In genomic region chr8:91724646-91725045, GRCm38 (mm10) we compare ENCODE assay signal across 23 mouse cellular contexts.
DNase-seq lines count a peak whose midpoint lies in the region; ATAC-seq and TF ChIP-seq lines count a peak whose summit lies in the region.
"Had no signal": no experiment of that assay in that cellular context is flagged by ENCODE, and none has a peak within 500 bp of the region (broad histone marks: within the 10 kb centered on the region; RNA-seq: fewer than 3 reads in every experiment).

No protein-coding gene starts in this region.

- TF ChIP-seq CTCF in kidney, adult 2 months (conservative IDR thresholded peaks at IDR 0.05; ENCODE audit: insufficient read depth, insufficient read length, low read depth, low read length): no peak

- no peak for TF ChIP-seq POLR2A in kidney, adult 2 months (IDR thresholded peaks at IDR 0.05; ENCODE audit: low read depth, low read length)

- WGBS in kidney, embryonic 15.5 days: 75% methylated on average over 2 of the region's 2 CpGs
- 57% methylated on average over 2 of the region's 2 CpGs for WGBS in kidney, adult 2 months
- 60% methylated on average over 2 of the region's 2 CpGs for WGBS in kidney, embryonic 14.5 days
- 83% methylated on average over 2 of the region's 2 CpGs for WGBS in hindbrain, embryonic 16.5 days

- H3K4me2 ChIP-seq in kidney, embryonic 15.5 days: no peak overlapping the region
- no peak overlapping the region for H3K4me2 ChIP-seq in kidney, embryonic 14.5 days (replicated peaks; ENCODE audit: low read depth, low read length)
- H3K4me2 ChIP-seq in hindbrain, embryonic 16.5 days (ENCODE audit: low read length): no peak overlapping the region
- H3K4me2 ChIP-seq: embryonic facial prominence, embryonic 12.5 days; forebrain, embryonic 13.5 days had no signal

- H3K9ac ChIP-seq in kidney, embryonic 15.5 days: no peak overlapping the region
- no peak overlapping the region for H3K9ac ChIP-seq in kidney, embryonic 14.5 days (ENCODE audit: low read depth, low read length)
- no peak overlapping the region for H3K9ac ChIP-seq in hindbrain, embryonic 16.5 days (ENCODE audit: low read depth, low read length)
- H3K9ac ChIP-seq: embryonic facial prominence, embryonic 12.5 days; forebrain, embryonic 13.5 days had no signal

- no peaks in the 10 kb centered on the region for H3K4me1 ChIP-seq in kidney, embryonic 15.5 days
- no peaks in the 10 kb centered on the region for H3K4me1 ChIP-seq in kidney, adult 2 months (ENCODE audit: control insufficient read depth, insufficient read depth, low read length)
- H3K4me1 ChIP-seq in kidney, embryonic 14.5 days (ENCODE audit: control insufficient read depth, insufficient read depth, low read length): no peaks in the 10 kb centered on the region
- H3K4me1 ChIP-seq in hindbrain, embryonic 16.5 days (ENCODE audit: control insufficient read depth, insufficient read depth, low read depth, low read length): no peaks in the 10 kb centered on the region
- H3K4me1 ChIP-seq: embryonic facial prominence, embryonic 12.5 days; forebrain, embryonic 13.5 days had no signal

- H3K27ac ChIP-seq in kidney, embryonic 15.5 days: no peak overlapping the region
- no peak overlapping the region for H3K27ac ChIP-seq in kidney, adult 2 months (ENCODE audit: insufficient read depth, low read depth, low read length)
- no peak overlapping the region for H3K27ac ChIP-seq in kidney, embryonic 14.5 days (ENCODE audit: low read depth, low read length)
- no peak overlapping the region for H3K27ac ChIP-seq in hindbrain, embryonic 16.5 days (ENCODE audit: low read depth, low read length)
- H3K27ac ChIP-seq: embryonic facial prominence, embryonic 10.5 days; embryonic facial prominence, embryonic 12.5 days; forebrain, embryonic 13.5 days had no signal

- H3K36me3 ChIP-seq in kidney, embryonic 15.5 days: no peaks in the 10 kb centered on the region
- no peaks in the 10 kb centered on the region for H3K36me3 ChIP-seq in kidney, adult 2 months (ENCODE audit: control insufficient read depth, insufficient read depth, low read length)
- H3K36me3 ChIP-seq in kidney, embryonic 14.5 days (ENCODE audit: control insufficient read depth, insufficient read depth, low read length): no peaks in the 10 kb centered on the region
- H3K36me3 ChIP-seq in hindbrain, embryonic 16.5 days (ENCODE audit: control insufficient read depth, insufficient read depth, low read length): no peaks in the 10 kb centered on the region
- H3K36me3 ChIP-seq: embryonic facial prominence, embryonic 10.5 days; embryonic facial prominence, embryonic 12.5 days; G1E had no signal

- no peaks in the 10 kb centered on the region for H3K9me3 ChIP-seq in kidney, embryonic 15.5 days (replicated peaks)
- H3K9me3 ChIP-seq in kidney, embryonic 14.5 days (ENCODE audit: control insufficient read depth, low read length): no peaks in the 10 kb centered on the region
- no peaks in the 10 kb centered on the region for H3K9me3 ChIP-seq in hindbrain, embryonic 16.5 days (ENCODE audit: control insufficient read depth, low read length)
- H3K9me3 ChIP-seq: embryonic facial prominence, embryonic 12.5 days; forebrain, embryonic 13.5 days had no signal

- DNase-seq in kidney, adult 11 months: peak; percentile 24
- peak; percentile 56 for DNase-seq in kidney, adult 2 months
- DNase-seq in kidney, postnatal 4 days: no peak
- DNase-seq in kidney, adult 9 months: peak; percentile 36
- DNase-seq: adrenal gland, adult 8-10 months; adrenal gland, postnatal 14 days; adrenal gland, postnatal 36 days; B cell, adult 2 months; cerebellum, adult 11-12 months; cerebellum, adult 2 months; cerebellum, adult 9-10 months; cerebellum, postnatal 10 days had no signal

- ATAC-seq in kidney, embryonic 15.5 days (replicated peaks; ENCODE audit: low FRiP score): no peak
- ATAC-seq in kidney, embryonic 14.5 days (ENCODE audit: low FRiP score, low TSS enrichment): no peak
- ATAC-seq in hindbrain, embryonic 16.5 days: no peak
- ATAC-seq: activated CD4-positive, CD25-positive, alpha-beta regulatory T cell, adult 4 months; CD4-positive, CD25-positive, alpha-beta regulatory T cell, adult 4 months; forebrain, embryonic 13.5 days; Patski had no signal

- 0 out of 2 replicates have a peak, but pooled peaks cover 2% of the 10 kb centered on the region for H3K27me3 ChIP-seq in kidney, embryonic 15.5 days
- no peaks in the 10 kb centered on the region for H3K27me3 ChIP-seq in kidney, adult 2 months (replicated peaks; ENCODE audit: control insufficient read depth, insufficient read depth, low read length)
- H3K27me3 ChIP-seq in kidney, embryonic 14.5 days (ENCODE audit: control insufficient read depth, insufficient read depth, low read length): no peaks in the 10 kb centered on the region
- H3K27me3 ChIP-seq in hindbrain, embryonic 16.5 days (replicated peaks; ENCODE audit: control insufficient read depth, insufficient read depth, low read length): no peaks in the 10 kb centered on the region
- H3K27me3 ChIP-seq: CH12.LX; embryonic facial prominence, embryonic 12.5 days had no signal

- no peak overlapping the region for H3K4me3 ChIP-seq in kidney, embryonic 15.5 days (replicated peaks)
- no peak overlapping the region for H3K4me3 ChIP-seq in kidney, adult 2 months (ENCODE audit: insufficient read depth, low read depth, low read length)
- H3K4me3 ChIP-seq in kidney, embryonic 14.5 days (ENCODE audit: low read length): no peak overlapping the region
- no peak overlapping the region for H3K4me3 ChIP-seq in hindbrain, embryonic 16.5 days (ENCODE audit: low read length)
- H3K4me3 ChIP-seq: embryonic facial prominence, embryonic 10.5 days; embryonic facial prominence, embryonic 12.5 days; forebrain, embryonic 13.5 days had no signal

Comparison
In these comparisons a context has a peak if more than half of its experiments do, and no peak if none do; other contexts are left out.
1. DNase-seq: peak in kidney, adult 11 months (single experiment), kidney, adult 2 months (single experiment) and kidney, adult 9 months (single experiment); none in kidney, postnatal 4 days (0 of 2).